Mouse (Mus musculus) liver, postnatal 0 days (tissue): ENCODE data around the gene Thsd7b. TPM values are rescaled to one million over a fixed set of nuclear protein-coding genes. Genes with fewer than 3 reads are reported as not detected.

Source experiments
- ATAC-seq: fragments of 200-750 bp; cut with Nextera tagmentation; 2 replicates; pipeline ENCODE4 v1.8.0; 2017; ENCODE audit warnings: mild to moderate bottlenecking, moderate library complexity
- DNase-seq: peaks from one replicate; pipeline ENCODE4 v3.0.0-alpha.2; 2016
- H3K27ac ChIP-seq: fragments of 300-500 bp; sonication (generic); 2 replicates; pipeline ENCODE4 v1.5.1; 2014; ENCODE audit warnings: antibody characterized with exemption, moderate library complexity, mild to moderate bottlenecking, low read depth
- H3K27me3 ChIP-seq: fragments of 300-500 bp; sonication (generic); 2 replicates; pipeline ENCODE4 v1.6.1; 2014; ENCODE audit warnings: low read length, control low read depth, mixed read lengths; ENCODE audit not compliant: insufficient read depth
- H3K36me3 ChIP-seq: fragments of 300-500 bp; sonication (generic); replicated peaks from 2 replicates; pipeline ENCODE4 v1.6.1; 2014; ENCODE audit warnings: mild to moderate bottlenecking, control low read depth, low read length, moderate library complexity, mixed read lengths; ENCODE audit not compliant: insufficient read depth
- H3K4me1 ChIP-seq: fragments of 300-500 bp; sonication (generic); 2 replicates; pipeline ENCODE4 v1.6.1; 2014; ENCODE audit warnings: antibody characterized with exemption, mild to moderate bottlenecking, control low read depth; ENCODE audit not compliant: insufficient read depth
- H3K4me2 ChIP-seq: fragments of 300-500 bp; sonication (generic); 2 replicates; pipeline ENCODE4 v1.6.1; 2014; ENCODE audit warnings: low read depth, mild to moderate bottlenecking, low read length, moderate library complexity, mixed read lengths
- H3K4me3 ChIP-seq: fragments of 300-500 bp; sonication (generic); 2 replicates; pipeline ENCODE4 v1.5.1; 2014; ENCODE audit warnings: low read depth, low read length
- H3K9ac ChIP-seq: fragments of 300-500 bp; sonication (generic); replicated peaks from 2 replicates; pipeline ENCODE4 v1.6.1; 2014; ENCODE audit warnings: mild to moderate bottlenecking, moderate library complexity
- H3K9me3 ChIP-seq: fragments of 300-500 bp; sonication (generic); 2 replicates; pipeline ENCODE4 v1.6.1; 2016; ENCODE audit warnings: mild to moderate bottlenecking, control low read depth, low read length, mixed read lengths
- CTCF ChIP-seq: sonication (generic); IDR thresholded peaks from 2 replicates; pipeline ENCODE4 v1.5.1; 2016; ENCODE audit warnings: antibody characterized with exemption, low read depth
- EP300 ChIP-seq: IDR thresholded peaks from 2 replicates; pipeline ENCODE4 v1.6.1; 2016; ENCODE audit warnings: antibody characterized with exemption, low read depth, mild to moderate bottlenecking
- WGBS: fragments of 180-500 bp; shearing (Covaris S2); extraction: QIAGEN DNeasy Blood & Tissue Kit; methylation state at CpG from one replicate; pipeline ENCODE4 v1.1.7; 2014; ENCODE audit not compliant: insufficient replicate concordance; 5-methylcytosine and 5-hydroxymethylcytosine counted together
- polyA plus RNA-seq: library from polyadenylated mRNA; unstranded; fragments of >200 nt; fragmentation: Nextera tagmentation; extraction: Ambion mirVana; gene quantifications from 2 replicates; pipeline ENCODE4 v1.2.1, GENCODE M21; 2015

Thsd7b gene
- polyA plus RNA-seq, 1 experiment from 2014 or later = 0.09 TPM

DNA sequence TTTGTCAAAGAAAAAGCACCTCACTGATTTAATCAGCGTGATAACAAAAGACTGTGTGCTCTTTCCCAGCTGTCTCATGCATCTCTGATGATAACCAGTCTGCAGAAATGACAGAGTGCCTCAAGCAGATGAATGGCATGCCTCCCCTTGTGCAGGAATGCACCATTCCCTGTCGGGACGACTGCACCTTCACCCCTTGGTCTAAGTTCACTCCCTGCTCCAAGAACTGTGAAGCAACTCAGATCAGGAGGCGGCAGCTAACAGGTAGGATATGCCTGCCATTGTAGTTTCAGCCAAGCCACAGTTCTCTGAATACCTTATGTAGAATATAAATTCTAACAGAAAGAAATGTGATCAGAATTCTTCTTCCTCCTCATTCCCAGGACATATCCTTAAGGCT lies 642.4 kb downstream of the Thsd7b start:
- Histone ChIP-seq H3K4me3 (no peak overlapping the region), H3K36me3 (no peaks in the 10 kb centered on the region), H3K27me3 (no peaks in the 10 kb centered on the region), H3K9ac (no peak overlapping the region), H3K9me3 (no peaks in the 10 kb centered on the region), H3K4me2 (no peak overlapping the region), H3K27ac (no peak overlapping the region), H3K4me1 (no peaks in the 10 kb centered on the region)
- no peak for TF ChIP-seq EP300
- no peak for TF ChIP-seq CTCF
- no peak for ATAC-seq
- WGBS = 48% methylated on average over 4 of the region's 4 CpGs
- DNase-seq = no peak

DNA sequence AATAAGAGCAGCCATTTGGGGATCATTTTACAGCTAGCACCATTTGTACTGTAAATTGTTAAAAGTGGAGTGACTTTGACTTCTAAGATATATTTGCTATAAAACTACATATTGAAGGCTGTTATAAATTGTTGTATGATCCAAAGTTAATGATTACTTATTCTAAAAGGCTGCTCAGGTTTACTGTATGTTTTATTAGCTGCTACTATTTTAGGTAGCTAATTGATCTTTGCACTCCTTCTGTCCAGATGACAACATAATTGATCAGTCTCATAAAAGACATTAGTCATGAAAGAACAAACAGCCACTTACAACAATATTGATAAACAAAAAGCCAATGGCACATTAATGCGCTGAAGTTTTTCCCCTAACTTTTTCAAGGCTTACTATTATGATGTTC lies 644.5 kb downstream of the Thsd7b start:
- no peak for ATAC-seq
- no peak for DNase-seq
- H3K9ac ChIP-seq = no peak overlapping the region
- H3K9me3 ChIP-seq = no peaks in the 10 kb centered on the region
- WGBS = 84% methylated on average over 1 of the region's 1 CpGs
- H3K4me3 ChIP-seq = no peak overlapping the region
- H3K4me1 ChIP-seq = no peaks in the 10 kb centered on the region
- no peaks in the 10 kb centered on the region for H3K27me3 ChIP-seq
- TF ChIP-seq CTCF = no peak
- TF ChIP-seq EP300 = no peak
- H3K36me3 ChIP-seq = no peaks in the 10 kb centered on the region
- H3K4me2 ChIP-seq = no peak overlapping the region
- H3K27ac ChIP-seq = no peak overlapping the region

DNA sequence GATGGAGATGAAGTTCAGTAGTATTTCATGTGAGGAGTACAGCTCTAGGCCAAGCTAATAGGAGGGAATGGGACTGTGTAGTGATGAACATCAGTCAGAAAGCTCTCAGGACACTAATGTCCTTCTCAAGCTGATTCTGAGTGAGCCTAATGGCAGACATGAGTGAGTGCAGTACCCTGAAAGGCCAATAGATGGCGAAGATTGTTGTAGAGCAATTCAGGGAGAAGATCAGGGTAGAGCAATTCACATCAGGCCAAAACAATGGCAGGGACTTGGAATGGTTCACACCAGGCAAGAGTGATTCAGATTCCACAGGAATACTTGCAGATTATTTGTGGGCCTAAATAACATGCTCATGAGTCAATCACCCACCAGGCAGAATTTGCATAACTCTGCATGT lies 646.3 kb downstream of the Thsd7b start:
- TF ChIP-seq CTCF (peak; percentile 75), EP300 (no peak)
- ATAC-seq = no peak
- Histone ChIP-seq H3K4me3 (no peak overlapping the region), H3K4me2 (no peak overlapping the region), H3K4me1 (no peaks in the 10 kb centered on the region), H3K27me3 (no peaks in the 10 kb centered on the region), H3K9me3 (no peaks in the 10 kb centered on the region), H3K27ac (no peak overlapping the region), H3K36me3 (no peaks in the 10 kb centered on the region), H3K9ac (no peak overlapping the region)
- 31% methylated on average over 1 of the region's 1 CpGs for WGBS
- peak; percentile 40 for DNase-seq

DNA sequence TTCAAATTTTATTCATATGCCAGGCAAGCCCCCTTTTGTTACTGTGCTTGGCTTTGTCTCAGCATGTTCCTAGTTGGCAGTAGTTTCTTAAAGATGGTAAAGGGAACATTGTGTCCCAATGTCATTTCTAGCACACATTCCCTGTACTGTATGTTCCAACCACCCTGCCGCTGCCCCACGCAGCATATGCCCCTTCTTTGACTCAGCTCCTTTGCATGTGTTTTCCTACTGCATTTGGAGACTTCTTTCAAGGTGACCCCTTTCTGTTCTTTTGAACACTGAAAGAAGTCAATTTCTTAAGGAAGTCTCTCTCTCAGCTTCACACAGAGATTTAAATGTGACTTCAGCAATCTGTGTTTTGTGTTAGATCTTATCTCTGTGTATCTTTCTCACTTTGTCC lies 657.9 kb downstream of the Thsd7b start:
- Histone ChIP-seq H3K9ac (no peak overlapping the region), H3K9me3 (no peaks in the 10 kb centered on the region), H3K4me1 (no peaks in the 10 kb centered on the region), H3K36me3 (no peaks in the 10 kb centered on the region), H3K27ac (no peak overlapping the region), H3K4me2 (no peak overlapping the region), H3K4me3 (no peak overlapping the region), H3K27me3 (no peaks in the 10 kb centered on the region)
- ATAC-seq (no peak), DNase-seq (no peak)
- 92% methylated on average over 2 of the region's 2 CpGs for WGBS
- TF ChIP-seq CTCF (no peak), EP300 (no peak)

DNA sequence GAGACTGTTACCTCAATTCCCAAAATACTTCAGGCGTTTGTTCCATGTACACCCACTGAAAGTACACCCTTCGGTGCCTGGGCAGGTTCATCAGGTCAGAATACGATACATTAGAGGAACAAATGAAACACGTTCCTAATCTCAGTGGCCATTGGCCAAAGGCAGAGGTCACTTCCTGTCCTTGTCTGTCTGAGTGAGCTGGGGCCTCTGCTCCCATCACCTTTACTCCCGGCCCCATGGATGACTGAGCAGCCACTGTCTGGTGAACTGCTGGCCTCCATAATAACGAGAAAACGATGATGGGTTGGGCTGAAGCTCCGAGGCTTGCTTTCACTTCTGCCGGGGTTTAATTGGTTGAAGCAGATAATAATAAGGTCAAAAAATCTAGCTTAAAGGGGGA lies 670.0 kb downstream of the Thsd7b start:
- H3K36me3 ChIP-seq = no peaks in the 10 kb centered on the region
- H3K4me1 ChIP-seq = 0 out of 2 replicates have a peak, but pooled peaks cover 3% of the 10 kb centered on the region
- 62% methylated on average over 9 of the region's 9 CpGs for WGBS
- no peak for TF ChIP-seq CTCF
- no peak for TF ChIP-seq EP300
- no peaks in the 10 kb centered on the region for H3K9me3 ChIP-seq
- H3K4me3 ChIP-seq = no peak overlapping the region
- DNase-seq (no peak), ATAC-seq (no peak)
- no peaks in the 10 kb centered on the region for H3K27me3 ChIP-seq
- no peak overlapping the region for H3K27ac ChIP-seq
- no peak overlapping the region for H3K9ac ChIP-seq
- no peak overlapping the region for H3K4me2 ChIP-seq

DNA sequence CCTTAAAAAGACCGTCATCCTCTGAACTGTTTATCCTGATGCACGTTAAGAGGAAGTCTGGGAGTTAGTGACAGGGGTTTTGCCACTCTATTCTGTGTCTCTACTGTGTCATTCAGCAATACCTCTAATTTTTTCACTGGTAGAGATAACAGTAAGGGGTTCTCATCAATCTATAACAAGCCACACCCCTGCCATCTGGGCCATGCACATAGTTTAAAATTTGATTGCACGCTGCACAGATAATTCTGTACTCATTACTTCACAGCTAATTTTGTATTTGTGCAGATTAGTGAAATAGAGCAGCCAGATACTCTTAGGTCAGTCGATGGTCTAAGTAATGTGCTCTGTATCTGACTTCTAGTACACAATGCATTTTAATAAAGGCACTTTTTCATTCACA lies 673.9 kb downstream of the Thsd7b start:
- H3K4me2 ChIP-seq = no peak overlapping the region
- H3K27me3 ChIP-seq = no peaks in the 10 kb centered on the region
- no peak overlapping the region for H3K4me3 ChIP-seq
- no peak for DNase-seq
- H3K4me1 ChIP-seq = 0 out of 2 replicates have a peak, but pooled peaks cover 3% of the 10 kb centered on the region
- WGBS = 40% methylated on average over 4 of the region's 4 CpGs
- no peak overlapping the region for H3K27ac ChIP-seq
- H3K9ac ChIP-seq = no peak overlapping the region
- H3K9me3 ChIP-seq = no peaks in the 10 kb centered on the region
- no peaks in the 10 kb centered on the region for H3K36me3 ChIP-seq
- no peak for TF ChIP-seq CTCF
- ATAC-seq = no peak

DNA sequence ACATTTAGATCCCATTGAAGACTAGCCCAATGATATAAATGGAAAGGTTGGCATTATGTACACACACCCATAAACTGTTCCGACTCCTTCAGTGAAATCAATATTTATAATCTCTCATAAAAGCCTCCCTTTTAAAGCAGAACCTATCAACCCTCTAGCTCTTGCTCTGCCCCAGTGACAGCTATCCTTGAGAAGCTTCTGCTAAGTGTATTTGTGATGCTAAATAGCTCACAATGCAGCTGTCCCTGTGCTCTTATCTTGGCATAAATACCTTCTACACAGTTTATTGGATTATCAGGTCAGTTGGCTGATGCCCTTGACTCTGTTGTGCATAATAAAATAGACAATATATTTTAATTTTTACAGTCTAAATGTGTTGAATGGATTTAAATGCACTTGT lies 682.4 kb downstream of the Thsd7b start:
- no peak for DNase-seq
- TF ChIP-seq CTCF (no peak), EP300 (no peak)
- H3K27me3 ChIP-seq = no peaks in the 10 kb centered on the region
- H3K36me3 ChIP-seq = no peaks in the 10 kb centered on the region
- H3K9me3 ChIP-seq = no peaks in the 10 kb centered on the region
- no peak overlapping the region for H3K27ac ChIP-seq
- no peak overlapping the region for H3K9ac ChIP-seq
- H3K4me1 ChIP-seq = peaks cover 3% of the 10 kb centered on the region
- WGBS = 77% methylated on average over 1 of the region's 1 CpGs
- H3K4me3 ChIP-seq = no peak overlapping the region
- no peak overlapping the region for H3K4me2 ChIP-seq
- no peak for ATAC-seq
